ENCODE assay signal across 8 mouse cellular contexts in genomic region chr11:59662249-59662788, GRCm38 (mm10). TPM values are rescaled to one million over a fixed set of nuclear protein-coding genes. Genes with fewer than 3 reads are reported as not detected.
DNase-seq lines count a peak whose midpoint lies in the region; ATAC-seq and TF ChIP-seq lines count a peak whose summit lies in the region.

No protein-coding gene starts in this region.

- peak overlapping the region; percentile 79 for H3K9ac ChIP-seq in kidney, embryonic 14.5 days (ENCODE audit: low read depth, low read length)
- H3K9ac ChIP-seq in limb, embryonic 15.5 days = peak overlapping the region; percentile 76

- TF ChIP-seq POLR2A in bone marrow macrophage, adult 2 months (IDR thresholded peaks at IDR 0.05; ENCODE audit: borderline replicate concordance, low read depth, low read length) = no peak
- peak; percentile 71; the same call in 1 of the 2 replicates for TF ChIP-seq POLR2A in embryonic fibroblast, embryonic 13.5 days (IDR thresholded peaks at IDR 0.05; ENCODE audit: low read depth, low read length)

- H3K36me3 ChIP-seq in kidney, embryonic 14.5 days (ENCODE audit: control insufficient read depth, insufficient read depth, low read length) = no peaks in the 10 kb centered on the region
- H3K36me3 ChIP-seq in limb, embryonic 15.5 days = no peaks in the 10 kb centered on the region

- peak; percentile 97 for ATAC-seq in kidney, embryonic 14.5 days (ENCODE audit: low FRiP score, low TSS enrichment)
- peak; percentile 97 for ATAC-seq in limb, embryonic 15.5 days (ENCODE audit: insufficient number of reproducible peaks, low FRiP score, low TSS enrichment, low read depth)

- TF ChIP-seq CTCF in bone marrow macrophage, adult 2 months (IDR thresholded peaks at IDR 0.05; ENCODE audit: low read depth, low read length) = no peak
- TF ChIP-seq CTCF in embryonic fibroblast, embryonic 13.5 days (IDR thresholded peaks at IDR 0.05; ENCODE audit: borderline replicate concordance, insufficient read depth, low read length) = no peak

- peaks cover 41% of the 10 kb centered on the region for H3K4me1 ChIP-seq in bone marrow macrophage, adult 2 months (ENCODE audit: control insufficient read depth, insufficient read depth, low read length)
- H3K4me1 ChIP-seq in embryonic fibroblast, embryonic 13.5 days (ENCODE audit: control insufficient read depth, insufficient read depth, low read length) = peaks cover 12% of the 10 kb centered on the region
- peaks cover 30% of the 10 kb centered on the region for H3K4me1 ChIP-seq in kidney, embryonic 14.5 days (ENCODE audit: control insufficient read depth, insufficient read depth, low read length)
- H3K4me1 ChIP-seq in limb, embryonic 15.5 days = peaks cover 37% of the 10 kb centered on the region

- DNase-seq in A20 (ENCODE audit: low read depth, low spot score) = peak; percentile 92
- DNase-seq in heart, adult 9 months (ENCODE audit: low spot score in 2 of 2) = peak; percentile 96
- peak; percentile 40 to 57 for DNase-seq in monocyte, adult 2 months (ENCODE audit: low read depth in 1 of 2, low spot score in 2 of 2)
- peak; percentile 89 to 91 for DNase-seq in spleen, postnatal 36 days (ENCODE audit: low spot score in 2 of 2)

- peak overlapping the region; percentile 85 for H3K4me3 ChIP-seq in bone marrow macrophage, adult 2 months (ENCODE audit: insufficient read depth, low read length)
- H3K4me3 ChIP-seq in embryonic fibroblast, embryonic 13.5 days (ENCODE audit: insufficient read depth, low read length) = peak overlapping the region; percentile 99
- peak overlapping the region; percentile 74 for H3K4me3 ChIP-seq in kidney, embryonic 14.5 days (ENCODE audit: low read length)
- peak overlapping the region; percentile 79 for H3K4me3 ChIP-seq in limb, embryonic 15.5 days

- H3K9me3 ChIP-seq in kidney, embryonic 14.5 days (ENCODE audit: control insufficient read depth, low read length) = no peaks in the 10 kb centered on the region
- H3K9me3 ChIP-seq in limb, embryonic 15.5 days = no peaks in the 10 kb centered on the region

- no peak overlapping the region for H3K27ac ChIP-seq in bone marrow macrophage, adult 2 months (ENCODE audit: insufficient read depth, low read depth, low read length)
- peak overlapping the region; percentile 96 for H3K27ac ChIP-seq in embryonic fibroblast, embryonic 13.5 days (ENCODE audit: insufficient read depth, low read length)
- peak overlapping the region; percentile 30; the same call in 1 of the 2 replicates for H3K27ac ChIP-seq in kidney, embryonic 14.5 days (ENCODE audit: low read depth, low read length)
- H3K27ac ChIP-seq in limb, embryonic 15.5 days = peak overlapping the region; percentile 90

- H3K4me2 ChIP-seq in kidney, embryonic 14.5 days (replicated peaks; ENCODE audit: low read depth, low read length) = peak overlapping the region; percentile 80
- peak overlapping the region; percentile 80 for H3K4me2 ChIP-seq in limb, embryonic 15.5 days

- H3K27me3 ChIP-seq in kidney, embryonic 14.5 days (ENCODE audit: control insufficient read depth, insufficient read depth, low read length) = no peaks in the 10 kb centered on the region
- no peaks in the 10 kb centered on the region for H3K27me3 ChIP-seq in limb, embryonic 15.5 days

- WGBS in kidney, embryonic 14.5 days = under 1% methylated on average over 66 of the region's 82 CpGs
- under 1% methylated on average over 57 of the region's 82 CpGs for WGBS in limb, embryonic 15.5 days

RNA-seq across cellular contexts. Expression of gene Mprip, which starts 1.2 kb away (rescaled TPM):
- 52.4 and 55.9 TPM in 2 replicates for polyA plus RNA-seq in bone marrow macrophage, adult 2 months (2012; ENCODE audit: insufficient read depth, insufficient read length, missing spikeins)
- polyA plus RNA-seq in embryonic fibroblast, embryonic 13.5 days (2011; ENCODE audit: insufficient read length, low read depth, missing spikeins) = 233 and 249 TPM in 2 replicates
- 53.4 and 64.1 TPM in 2 replicates for polyA plus RNA-seq in kidney, embryonic 14.5 days (2014; fragmentation: Nextera tagmentation; extraction: Ambion mirVana)
- polyA plus RNA-seq in limb, embryonic 15.5 days (2015; fragmentation: Nextera tagmentation; extraction: Ambion mirVana) = 55.4 and 56.7 TPM in 2 replicates
